Mouse (Mus musculus): ENCODE results near the gene Uchl4. TPM values are rescaled to one million over a fixed set of nuclear protein-coding genes. Genes with fewer than 3 reads are reported as not detected.

The Uchl4 gene
- polyA plus RNA-seq, 1 experiment from 2014 or later: 3.1 TPM

DNA sequence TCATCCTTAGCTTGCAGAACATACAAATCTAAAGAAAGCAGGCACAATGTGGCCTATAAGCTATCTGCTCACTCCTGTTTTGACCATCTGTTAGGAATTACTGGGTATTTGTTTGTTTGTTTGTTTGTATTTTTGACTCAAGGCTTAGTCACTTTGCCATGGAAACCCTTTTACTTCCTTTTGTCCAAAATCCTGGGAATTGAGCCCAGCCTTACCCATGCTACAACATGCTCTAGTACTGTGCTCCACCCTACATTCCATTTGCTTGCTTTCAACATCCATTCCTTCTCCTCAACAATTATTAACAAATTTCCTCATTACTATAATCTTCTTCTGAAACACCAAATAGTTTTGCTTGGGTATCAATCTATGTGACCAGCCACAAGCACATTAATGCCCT lies 32.1 kb upstream of the Uchl4 start:
- Histone ChIP-seq H3K4me2 (no peak overlapping the region), H3K4me3 (ENCODE audit: low read depth, low read length) (no peak overlapping the region), H3K9ac (ENCODE audit: low read depth, low read length) (no peak overlapping the region), H3K27ac (ENCODE audit: low read depth, low read length) (no peak overlapping the region), H3K4me1 (ENCODE audit: control insufficient read depth, insufficient read depth, low read length) (no peaks in the 10 kb centered on the region), H3K27me3 (ENCODE audit: control insufficient read depth, insufficient read depth, low read length) (no peaks in the 10 kb centered on the region), H3K36me3 (ENCODE audit: control insufficient read depth, insufficient read depth, low read length) (peaks cover 13% of the 10 kb centered on the region), H3K9me3 (replicated peaks; ENCODE audit: control insufficient read depth, low read length) (no peaks in the 10 kb centered on the region)
- no peak for ATAC-seq (replicated peaks; ENCODE audit: insufficient number of reproducible peaks, low FRiP score, low TSS enrichment)

DNA sequence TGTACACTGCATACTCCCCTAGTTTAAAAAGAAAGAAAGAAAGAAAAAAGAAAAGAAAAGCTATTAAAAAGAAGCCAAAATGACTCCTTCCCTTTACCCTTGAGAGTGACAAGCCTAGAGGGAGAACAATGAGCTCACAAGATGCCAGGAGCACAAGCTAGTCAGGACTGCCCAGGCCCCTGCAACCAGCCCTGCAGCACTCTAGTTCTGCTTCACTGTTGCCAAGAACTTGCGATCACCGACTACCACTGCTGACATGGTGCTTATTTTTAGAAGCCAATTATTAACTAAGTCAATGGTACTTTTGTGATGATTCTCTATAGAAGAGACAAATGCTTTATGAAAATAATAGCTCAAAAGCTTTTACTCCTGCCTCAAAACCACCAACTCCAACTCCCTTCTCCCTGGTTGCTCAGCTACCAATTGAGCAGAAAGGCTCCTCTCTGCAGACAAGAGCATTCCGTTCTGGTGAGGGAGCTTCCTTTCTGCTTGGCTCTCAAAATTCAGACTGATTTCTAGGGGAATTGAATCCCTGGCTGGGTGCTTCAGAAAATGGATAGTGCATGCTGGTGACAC lies 27.4 kb upstream of the Uchl4 start:
- Histone ChIP-seq H3K9me3 (replicated peaks; ENCODE audit: control insufficient read depth, low read length) (no peaks in the 10 kb centered on the region), H3K27me3 (ENCODE audit: control insufficient read depth, insufficient read depth, low read length) (no peaks in the 10 kb centered on the region), H3K36me3 (ENCODE audit: control insufficient read depth, insufficient read depth, low read length) (peaks cover 13% of the 10 kb centered on the region), H3K4me3 (ENCODE audit: low read depth, low read length) (no peak overlapping the region), H3K4me2 (no peak overlapping the region), H3K9ac (ENCODE audit: low read depth, low read length) (no peak overlapping the region), H3K27ac (ENCODE audit: low read depth, low read length) (no peak overlapping the region), H3K4me1 (ENCODE audit: control insufficient read depth, insufficient read depth, low read length) (no peaks in the 10 kb centered on the region)
- 85% methylated on average over 3 of the region's 3 CpGs for WGBS (ENCODE audit: insufficient replicate concordance)
- no peak for ATAC-seq (replicated peaks; ENCODE audit: insufficient number of reproducible peaks, low FRiP score, low TSS enrichment)

DNA sequence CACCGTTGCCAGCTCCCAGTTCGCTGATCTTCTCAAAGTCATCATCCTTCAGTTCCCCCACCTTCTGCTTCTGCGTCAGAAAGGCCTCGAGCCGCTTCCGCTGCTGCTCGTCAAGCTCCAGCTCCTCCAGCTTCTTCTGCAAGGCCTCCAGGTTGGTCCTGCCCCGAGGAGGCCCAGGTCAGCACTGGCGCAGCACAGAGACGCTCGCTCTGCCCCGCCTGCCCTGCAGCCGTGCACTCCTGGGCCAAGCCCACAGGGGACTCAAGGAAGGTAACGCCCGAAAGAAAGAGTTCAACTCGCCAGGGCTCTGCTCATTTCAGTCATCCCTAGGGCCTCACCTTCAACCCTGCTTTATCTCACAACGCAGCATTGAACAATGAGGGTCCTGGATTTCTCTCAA lies 20.5 kb upstream of the Uchl4 start:
- 0 out of 2 replicates have a peak, but pooled peaks cover 5% of the 10 kb centered on the region for H3K36me3 ChIP-seq (ENCODE audit: control insufficient read depth, insufficient read depth, low read length)
- no peak overlapping the region for H3K4me2 ChIP-seq
- H3K27ac ChIP-seq (ENCODE audit: low read depth, low read length): no peak overlapping the region
- no peaks in the 10 kb centered on the region for H3K27me3 ChIP-seq (ENCODE audit: control insufficient read depth, insufficient read depth, low read length)
- no peaks in the 10 kb centered on the region for H3K9me3 ChIP-seq (replicated peaks; ENCODE audit: control insufficient read depth, low read length)
- 86% methylated on average over 17 of the region's 17 CpGs for WGBS (ENCODE audit: insufficient replicate concordance)
- H3K4me1 ChIP-seq (ENCODE audit: control insufficient read depth, insufficient read depth, low read length): peaks cover 9% of the 10 kb centered on the region
- H3K9ac ChIP-seq (ENCODE audit: low read depth, low read length): no peak overlapping the region
- H3K4me3 ChIP-seq (ENCODE audit: low read depth, low read length): no peak overlapping the region
- ATAC-seq (replicated peaks; ENCODE audit: insufficient number of reproducible peaks, low FRiP score, low TSS enrichment): no peak

DNA sequence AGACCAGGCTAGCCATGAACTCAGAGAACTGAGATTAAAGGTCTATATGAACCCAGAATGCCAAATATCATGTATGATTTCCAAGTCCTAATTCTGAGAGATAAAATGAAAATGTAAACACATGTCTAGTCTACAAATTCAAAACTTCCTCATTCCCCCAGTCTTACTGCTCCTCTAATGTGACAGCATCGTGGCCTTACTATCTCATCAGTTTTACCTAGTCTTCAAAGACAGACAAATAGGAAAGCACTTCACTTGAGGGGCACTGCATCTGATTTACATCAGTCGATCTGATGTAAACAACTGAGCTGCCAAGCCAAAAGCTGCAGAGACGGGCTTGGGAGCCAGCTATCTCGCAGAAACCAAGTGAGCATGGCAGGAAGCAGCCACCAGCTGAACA lies 18.9 kb upstream of the Uchl4 start:
- no peak overlapping the region for H3K4me3 ChIP-seq (ENCODE audit: low read depth, low read length)
- no peak overlapping the region for H3K4me2 ChIP-seq
- H3K4me1 ChIP-seq (ENCODE audit: control insufficient read depth, insufficient read depth, low read length): peaks cover 12% of the 10 kb centered on the region
- no peak overlapping the region for H3K9ac ChIP-seq (ENCODE audit: low read depth, low read length)
- 0 out of 2 replicates have a peak, but pooled peaks cover 5% of the 10 kb centered on the region for H3K36me3 ChIP-seq (ENCODE audit: control insufficient read depth, insufficient read depth, low read length)
- 64% methylated on average over 4 of the region's 4 CpGs for WGBS (ENCODE audit: insufficient replicate concordance)
- ATAC-seq (replicated peaks; ENCODE audit: insufficient number of reproducible peaks, low FRiP score, low TSS enrichment): no peak
- H3K27ac ChIP-seq (ENCODE audit: low read depth, low read length): no peak overlapping the region
- H3K27me3 ChIP-seq (ENCODE audit: control insufficient read depth, insufficient read depth, low read length): no peaks in the 10 kb centered on the region
- no peaks in the 10 kb centered on the region for H3K9me3 ChIP-seq (replicated peaks; ENCODE audit: control insufficient read depth, low read length)

DNA sequence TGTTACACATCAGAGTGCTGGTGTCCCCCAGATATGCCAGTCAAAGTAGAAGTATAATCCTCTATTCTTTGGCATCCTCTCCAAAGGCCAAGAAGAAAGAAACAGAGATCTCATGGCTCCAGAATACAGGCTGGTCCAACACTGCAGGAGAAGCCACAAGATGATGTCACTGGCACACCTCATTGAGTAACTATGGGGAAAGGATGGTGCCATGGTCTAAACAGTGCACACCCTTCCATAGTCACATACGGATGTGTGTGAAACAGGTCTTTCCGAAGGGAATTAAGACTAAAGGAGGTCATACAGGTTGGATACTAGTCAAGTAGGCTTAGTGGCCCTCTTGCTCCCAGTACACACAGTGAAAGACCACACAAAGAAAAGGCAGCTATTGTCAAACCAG lies 18.4 kb upstream of the Uchl4 start:
- 89% methylated on average over 2 of the region's 2 CpGs for WGBS (ENCODE audit: insufficient replicate concordance)
- H3K4me2 ChIP-seq: no peak overlapping the region
- H3K36me3 ChIP-seq (ENCODE audit: control insufficient read depth, insufficient read depth, low read length): 0 out of 2 replicates have a peak, but pooled peaks cover 5% of the 10 kb centered on the region
- no peak for ATAC-seq (replicated peaks; ENCODE audit: insufficient number of reproducible peaks, low FRiP score, low TSS enrichment)
- H3K9ac ChIP-seq (ENCODE audit: low read depth, low read length): no peak overlapping the region
- H3K27ac ChIP-seq (ENCODE audit: low read depth, low read length): no peak overlapping the region
- H3K4me3 ChIP-seq (ENCODE audit: low read depth, low read length): no peak overlapping the region
- H3K4me1 ChIP-seq (ENCODE audit: control insufficient read depth, insufficient read depth, low read length): peaks cover 12% of the 10 kb centered on the region
- H3K9me3 ChIP-seq (replicated peaks; ENCODE audit: control insufficient read depth, low read length): no peaks in the 10 kb centered on the region
- H3K27me3 ChIP-seq (ENCODE audit: control insufficient read depth, insufficient read depth, low read length): no peaks in the 10 kb centered on the region

DNA sequence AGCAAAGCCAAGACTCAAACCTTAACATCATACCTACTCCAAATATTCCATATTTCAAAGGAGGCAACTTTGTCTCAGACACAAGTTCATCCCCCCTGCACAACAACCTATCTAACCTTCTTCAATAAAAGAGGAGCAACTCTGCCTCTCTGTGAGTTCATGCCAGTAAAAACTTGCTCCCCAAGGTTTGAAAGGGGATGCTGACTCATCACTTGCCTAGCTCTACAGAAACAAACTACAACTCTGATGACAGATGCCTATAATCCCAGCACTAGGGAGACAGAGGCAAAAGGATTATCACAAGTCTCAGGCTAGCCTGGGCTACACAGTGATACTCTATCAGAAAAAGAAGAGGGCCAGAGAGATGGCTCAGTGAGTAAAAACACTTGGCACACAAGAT lies 17.1 kb upstream of the Uchl4 start:
- Histone ChIP-seq H3K4me2 (no peak overlapping the region), H3K27ac (ENCODE audit: low read depth, low read length) (no peak overlapping the region), H3K4me3 (ENCODE audit: low read depth, low read length) (no peak overlapping the region), H3K27me3 (ENCODE audit: control insufficient read depth, insufficient read depth, low read length) (no peaks in the 10 kb centered on the region), H3K4me1 (ENCODE audit: control insufficient read depth, insufficient read depth, low read length) (peaks cover 12% of the 10 kb centered on the region), H3K36me3 (ENCODE audit: control insufficient read depth, insufficient read depth, low read length) (0 out of 2 replicates have a peak, but pooled peaks cover 5% of the 10 kb centered on the region), H3K9me3 (replicated peaks; ENCODE audit: control insufficient read depth, low read length) (no peaks in the 10 kb centered on the region), H3K9ac (ENCODE audit: low read depth, low read length) (no peak overlapping the region)
- no peak for ATAC-seq (replicated peaks; ENCODE audit: insufficient number of reproducible peaks, low FRiP score, low TSS enrichment)

GRCm38 (mm10) chr9:64219305-64219704 lies 15.7 kb upstream of the Uchl4 start:
- no peak for ATAC-seq (replicated peaks; ENCODE audit: insufficient number of reproducible peaks, low FRiP score, low TSS enrichment)
- H3K9ac ChIP-seq (ENCODE audit: low read depth, low read length): no peak overlapping the region
- no peaks in the 10 kb centered on the region for H3K36me3 ChIP-seq (ENCODE audit: control insufficient read depth, insufficient read depth, low read length)
- H3K27me3 ChIP-seq (ENCODE audit: control insufficient read depth, insufficient read depth, low read length): no peaks in the 10 kb centered on the region
- H3K27ac ChIP-seq (ENCODE audit: low read depth, low read length): no peak overlapping the region
- no peak overlapping the region for H3K4me3 ChIP-seq (ENCODE audit: low read depth, low read length)
- H3K4me1 ChIP-seq (ENCODE audit: control insufficient read depth, insufficient read depth, low read length): peaks cover 12% of the 10 kb centered on the region
- H3K9me3 ChIP-seq (replicated peaks; ENCODE audit: control insufficient read depth, low read length): no peaks in the 10 kb centered on the region
- H3K4me2 ChIP-seq: no peak overlapping the region
- WGBS (ENCODE audit: insufficient replicate concordance): 72% methylated on average over 1 of the region's 1 CpGs

- peaks cover 15% of the 10 kb centered on the region for H3K4me1 ChIP-seq (ENCODE audit: control insufficient read depth, insufficient read depth, low read length)
- no peaks in the 10 kb centered on the region for H3K27me3 ChIP-seq (ENCODE audit: control insufficient read depth, insufficient read depth, low read length)
- H3K27ac ChIP-seq (ENCODE audit: low read depth, low read length): no peak overlapping the region
- no peak overlapping the region for H3K4me2 ChIP-seq
- no peaks in the 10 kb centered on the region for H3K9me3 ChIP-seq (replicated peaks; ENCODE audit: control insufficient read depth, low read length)
- 84% methylated on average over 10 of the region's 10 CpGs for WGBS (ENCODE audit: insufficient replicate concordance)
- H3K36me3 ChIP-seq (ENCODE audit: control insufficient read depth, insufficient read depth, low read length): no peaks in the 10 kb centered on the region
- ATAC-seq (replicated peaks; ENCODE audit: insufficient number of reproducible peaks, low FRiP score, low TSS enrichment): no peak
- H3K4me3 ChIP-seq (ENCODE audit: low read depth, low read length): no peak overlapping the region
- H3K9ac ChIP-seq (ENCODE audit: low read depth, low read length): no peak overlapping the region
Observed at GRCm38 (mm10) chr9:64219772-64220420, 15.1 kb upstream of the Uchl4 start.

DNA sequence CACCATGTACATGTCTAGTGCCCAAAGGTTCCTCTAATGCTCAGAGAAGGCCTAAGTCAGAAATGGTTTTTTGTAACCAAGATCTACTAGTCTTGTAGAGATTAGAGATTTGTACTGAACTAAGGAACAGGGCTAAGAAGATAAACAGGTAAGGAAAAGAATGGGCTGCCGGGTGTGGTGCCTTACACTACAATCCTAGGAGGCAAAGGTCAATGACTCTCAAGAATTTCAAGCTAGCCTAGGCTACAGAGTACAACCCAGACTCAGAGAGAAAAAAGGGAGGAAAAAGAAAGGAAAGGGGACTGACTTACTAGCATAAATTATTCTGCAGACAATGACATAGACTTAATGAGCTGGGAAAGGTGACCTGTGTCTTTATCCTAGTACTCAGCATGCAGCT lies 14.4 kb upstream of the Uchl4 start:
- Histone ChIP-seq H3K4me2 (no peak overlapping the region), H3K4me3 (ENCODE audit: low read depth, low read length) (no peak overlapping the region), H3K27me3 (ENCODE audit: control insufficient read depth, insufficient read depth, low read length) (no peaks in the 10 kb centered on the region), H3K27ac (ENCODE audit: low read depth, low read length) (no peak overlapping the region), H3K4me1 (ENCODE audit: control insufficient read depth, insufficient read depth, low read length) (peaks cover 15% of the 10 kb centered on the region), H3K9me3 (replicated peaks; ENCODE audit: control insufficient read depth, low read length) (no peaks in the 10 kb centered on the region), H3K9ac (ENCODE audit: low read depth, low read length) (no peak overlapping the region), H3K36me3 (ENCODE audit: control insufficient read depth, insufficient read depth, low read length) (no peaks in the 10 kb centered on the region)
- no peak for ATAC-seq (replicated peaks; ENCODE audit: insufficient number of reproducible peaks, low FRiP score, low TSS enrichment)
- 61% methylated on average over 1 of the region's 1 CpGs for WGBS (ENCODE audit: insufficient replicate concordance)
